Mouse (Mus musculus) bone marrow macrophage, adult 2 months (primary cell): ENCODE results near the gene Gm17409.

Experiments used
- CTCF ChIP-seq: IDR thresholded peaks from 2 replicates; pipeline ENCODE4 v1.5.1; 2012; ENCODE audit warnings: low read depth, mild to moderate bottlenecking, low read length, moderate library complexity
- POLR2A ChIP-seq: IDR thresholded peaks from 2 replicates; pipeline ENCODE4 v1.6.1; 2012; ENCODE audit warnings: mild to moderate bottlenecking, low read depth, low read length, borderline replicate concordance

DNA sequence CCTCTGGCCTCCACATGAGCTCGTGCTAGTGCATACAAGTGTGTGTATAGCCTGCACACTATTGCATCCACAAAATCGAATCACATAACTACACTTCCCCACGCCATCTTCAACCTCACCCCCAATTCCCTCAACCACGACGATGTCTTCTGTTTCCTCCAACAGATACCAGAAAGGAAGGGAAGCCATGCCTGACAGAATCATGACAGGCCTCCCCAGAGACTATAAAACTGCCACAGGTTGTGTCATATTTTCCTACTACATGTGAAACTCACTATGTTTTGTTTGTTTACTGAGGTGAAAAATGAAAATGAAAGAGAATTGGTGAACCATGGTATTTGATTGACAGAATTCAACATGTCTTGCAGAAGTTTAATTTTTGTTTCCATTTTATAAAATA is 46.6 kb upstream of the Gm17409 start:
- no peak for TF ChIP-seq CTCF
- no peak for TF ChIP-seq POLR2A
